Mouse (Mus musculus): ENCODE measurements around the gene Pias4. TPM values are rescaled to one million over a fixed set of nuclear protein-coding genes. Genes with fewer than 3 reads are reported as not detected.
A peak's percentile ranks its signal among the peaks of the same experiment; 100 is the strongest.

Pias4 gene
- polyA plus RNA-seq, 1 experiment, result 31.6 TPM

GRCm38 (mm10) chr10:81168521-81169244 lies 960 bp upstream of the Pias4 start:
- Histone ChIP-seq H3K79me3 (ENCODE audit: low read depth) (peaks cover 30% of the 10 kb centered on the region), H3K27me3 (ENCODE audit: control insufficient read depth, insufficient read depth, insufficient read length) (no peaks in the 10 kb centered on the region), H3ac (ENCODE audit: control insufficient read depth, insufficient read length, low read depth) (peak overlapping the region; percentile 36), H3K79me2 (ENCODE audit: control insufficient read depth, insufficient read depth) (peaks cover 38% of the 10 kb centered on the region), H3K4me3 (ENCODE audit: insufficient read depth, poor library complexity, severe bottlenecking) (peak overlapping the region; percentile 32), H3K36me3 (ENCODE audit: control insufficient read depth, insufficient read depth) (no peaks in the 10 kb centered on the region)
- TF ChIP-seq FOSL1 (IDR thresholded peaks at IDR 0.05; ENCODE audit: insufficient read depth, low read length, poor library complexity, severe bottlenecking) (no peak), USF1 (IDR thresholded peaks at IDR 0.05; ENCODE audit: low read depth) (peak; percentile 67), MAX (IDR thresholded peaks at IDR 0.05) (peak; percentile 63), CEBPB (IDR thresholded peaks at IDR 0.05; ENCODE audit: low read depth) (no peak), MYOG (IDR thresholded peaks at IDR 0.05; ENCODE audit: control insufficient read depth, extremely low read depth, insufficient read length) (no peak), CTCF (IDR thresholded peaks at IDR 0.05; ENCODE audit: control insufficient read depth, insufficient read depth, insufficient read length) (no peak)

- no peak for TF ChIP-seq MAX (IDR thresholded peaks at IDR 0.05)
- TF ChIP-seq CTCF (IDR thresholded peaks at IDR 0.05; ENCODE audit: control insufficient read depth, insufficient read depth, insufficient read length), result no peak
- no peak for TF ChIP-seq FOSL1 (IDR thresholded peaks at IDR 0.05; ENCODE audit: insufficient read depth, low read length, poor library complexity, severe bottlenecking)
- TF ChIP-seq USF1 (IDR thresholded peaks at IDR 0.05; ENCODE audit: low read depth), result no peak
- no peak for TF ChIP-seq MYOD1 (IDR thresholded peaks at IDR 0.05; ENCODE audit: control insufficient read depth, insufficient read length, low read depth)
- no peak for TF ChIP-seq CEBPB (IDR thresholded peaks at IDR 0.05; ENCODE audit: low read depth)
- no peak for TF ChIP-seq MYOG (IDR thresholded peaks at IDR 0.05; ENCODE audit: control insufficient read depth, extremely low read depth, insufficient read length)
- peaks cover 44% of the 10 kb centered on the region for H3K79me2 ChIP-seq (ENCODE audit: control insufficient read depth, insufficient read depth)
Measured at GRCm38 (mm10) chr10:81168087-81168431, 336 bp upstream of the Pias4 start.

GRCm38 (mm10) chr10:81165118-81165517 lies 2.6 kb downstream of the Pias4 start:
- peaks cover 30% of the 10 kb centered on the region for H3K36me3 ChIP-seq (ENCODE audit: control insufficient read depth, insufficient read depth)

More at GRCm38 (mm10) chr10:81168087-81168431, 336 bp upstream of the Pias4 start:
- peaks cover 5% of the 10 kb centered on the region for H3K36me3 ChIP-seq (ENCODE audit: control insufficient read depth, insufficient read depth)
- peaks cover 31% of the 10 kb centered on the region for H3K79me3 ChIP-seq (ENCODE audit: low read depth)
- no peaks in the 10 kb centered on the region for H3K27me3 ChIP-seq (ENCODE audit: control insufficient read depth, insufficient read depth, insufficient read length)
- peak overlapping the region; percentile 12 for H3K4me3 ChIP-seq (ENCODE audit: insufficient read depth, poor library complexity, severe bottlenecking)
- peak overlapping the region; percentile 27 for H3ac ChIP-seq (ENCODE audit: control insufficient read depth, insufficient read length, low read depth)

DNA sequence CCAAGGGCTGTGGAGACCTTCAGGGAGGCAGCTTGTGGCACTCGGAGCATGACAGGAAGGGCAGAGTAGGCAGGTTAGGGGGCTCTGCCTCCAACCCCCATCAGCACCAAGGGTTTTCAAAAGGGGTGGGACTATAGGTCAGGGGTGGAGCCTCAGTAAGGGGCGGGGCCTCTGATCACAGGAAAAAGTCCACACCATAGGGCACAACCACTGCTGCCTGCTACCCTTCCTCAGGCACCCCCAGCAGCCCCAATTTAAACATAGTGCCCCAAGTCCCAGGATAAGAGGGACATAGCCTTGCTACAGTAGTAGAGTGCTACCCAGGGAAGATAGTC lies 5.4 kb downstream of the Pias4 start:
- Histone ChIP-seq H3ac (ENCODE audit: control insufficient read depth, insufficient read length, low read depth) (no peak overlapping the region), H3K79me3 (ENCODE audit: low read depth) (peaks cover 41% of the 10 kb centered on the region), H3K36me3 (ENCODE audit: control insufficient read depth, insufficient read depth) (peaks cover 37% of the 10 kb centered on the region), H3K27me3 (ENCODE audit: control insufficient read depth, insufficient read depth, insufficient read length) (no peaks in the 10 kb centered on the region), H3K79me2 (ENCODE audit: control insufficient read depth, insufficient read depth) (peaks cover 89% of the 10 kb centered on the region), H3K4me3 (ENCODE audit: insufficient read depth, poor library complexity, severe bottlenecking) (no peak overlapping the region)
- TF ChIP-seq FOSL1 (IDR thresholded peaks at IDR 0.05; ENCODE audit: insufficient read depth, low read length, poor library complexity, severe bottlenecking) (no peak), MYOG (IDR thresholded peaks at IDR 0.05; ENCODE audit: control insufficient read depth, extremely low read depth, insufficient read length) (no peak), CEBPB (IDR thresholded peaks at IDR 0.05; ENCODE audit: low read depth) (no peak), MAX (IDR thresholded peaks at IDR 0.05) (no peak), USF1 (IDR thresholded peaks at IDR 0.05; ENCODE audit: low read depth) (no peak), CTCF (IDR thresholded peaks at IDR 0.05; ENCODE audit: control insufficient read depth, insufficient read depth, insufficient read length) (no peak), MYOD1 (IDR thresholded peaks at IDR 0.05; ENCODE audit: control insufficient read depth, insufficient read length, low read depth) (no peak)

More at GRCm38 (mm10) chr10:81165118-81165517, 2.6 kb downstream of the Pias4 start:
- H3K79me2 ChIP-seq (ENCODE audit: control insufficient read depth, insufficient read depth), result peaks cover 74% of the 10 kb centered on the region
- TF ChIP-seq MYOG (IDR thresholded peaks at IDR 0.05; ENCODE audit: control insufficient read depth, extremely low read depth, insufficient read length), result no peak
- no peak for TF ChIP-seq USF1 (IDR thresholded peaks at IDR 0.05; ENCODE audit: low read depth)
- TF ChIP-seq CTCF (IDR thresholded peaks at IDR 0.05; ENCODE audit: control insufficient read depth, insufficient read depth, insufficient read length), result no peak
- H3ac ChIP-seq (ENCODE audit: control insufficient read depth, insufficient read length, low read depth), result no peak overlapping the region
- H3K4me3 ChIP-seq (ENCODE audit: insufficient read depth, poor library complexity, severe bottlenecking), result no peak overlapping the region
- no peaks in the 10 kb centered on the region for H3K27me3 ChIP-seq (ENCODE audit: control insufficient read depth, insufficient read depth, insufficient read length)
- peaks cover 41% of the 10 kb centered on the region for H3K79me3 ChIP-seq (ENCODE audit: low read depth)

GRCm38 (mm10) chr10:81161602-81162317 lies 6.0 kb downstream of the Pias4 start:
- no peak overlapping the region for H3K4me3 ChIP-seq (ENCODE audit: insufficient read depth, poor library complexity, severe bottlenecking)
- H3ac ChIP-seq (ENCODE audit: control insufficient read depth, insufficient read length, low read depth), result no peak overlapping the region
- H3K79me2 ChIP-seq (ENCODE audit: control insufficient read depth, insufficient read depth), result peaks cover 84% of the 10 kb centered on the region
- H3K79me3 ChIP-seq (ENCODE audit: low read depth), result peaks cover 35% of the 10 kb centered on the region
- TF ChIP-seq MAX (IDR thresholded peaks at IDR 0.05) (no peak), USF1 (IDR thresholded peaks at IDR 0.05; ENCODE audit: low read depth) (no peak), MYOD1 (IDR thresholded peaks at IDR 0.05; ENCODE audit: control insufficient read depth, insufficient read length, low read depth) (no peak), CEBPB (IDR thresholded peaks at IDR 0.05; ENCODE audit: low read depth) (no peak), MYOG (IDR thresholded peaks at IDR 0.05; ENCODE audit: control insufficient read depth, extremely low read depth, insufficient read length) (no peak), CTCF (IDR thresholded peaks at IDR 0.05; ENCODE audit: control insufficient read depth, insufficient read depth, insufficient read length) (no peak), FOSL1 (IDR thresholded peaks at IDR 0.05; ENCODE audit: insufficient read depth, low read length, poor library complexity, severe bottlenecking) (no peak)
- H3K27me3 ChIP-seq (ENCODE audit: control insufficient read depth, insufficient read depth, insufficient read length), result no peaks in the 10 kb centered on the region
- peaks cover 42% of the 10 kb centered on the region for H3K36me3 ChIP-seq (ENCODE audit: control insufficient read depth, insufficient read depth)
